ENCODE assay signal across 22 mouse cellular contexts in genomic region chr5:90987605-90988004, GRCm38 (mm10). TPM values are rescaled to one million over a fixed set of nuclear protein-coding genes. Genes with fewer than 3 reads are reported as not detected.
DNase-seq lines count a peak whose midpoint lies in the region; ATAC-seq and TF ChIP-seq lines count a peak whose summit lies in the region.
"Had no signal": no experiment of that assay in that cellular context is flagged by ENCODE, and none has a peak within 500 bp of the region (broad histone marks: within the 10 kb centered on the region; RNA-seq: fewer than 3 reads in every experiment).

No protein-coding gene starts in this region.

- H3K4me3 ChIP-seq in intestine, postnatal 0 days (ENCODE audit: low read depth, low read length) = no peak overlapping the region
- no peak overlapping the region for H3K4me3 ChIP-seq in intestine, embryonic 16.5 days (ENCODE audit: low read length)
- H3K4me3 ChIP-seq in midbrain, embryonic 13.5 days (replicated peaks) = no peak overlapping the region
- H3K4me3 ChIP-seq in midbrain, embryonic 10.5 days = no peak overlapping the region
- H3K4me3 ChIP-seq in forebrain, embryonic 15.5 days = no peak overlapping the region
- no peak overlapping the region for H3K4me3 ChIP-seq in limb, embryonic 10.5 days
- H3K4me3 ChIP-seq: erythroblast, embryonic 14.5 days; hindbrain, embryonic 10.5 days; liver, embryonic 15.5 days had no signal

- no peak for TF ChIP-seq CTCF in intestine, postnatal 0 days (IDR thresholded peaks at IDR 0.05; ENCODE audit: low read depth)

- no peaks in the 10 kb centered on the region for H3K9me3 ChIP-seq in intestine, postnatal 0 days (ENCODE audit: control insufficient read depth)
- H3K9me3 ChIP-seq in intestine, embryonic 16.5 days (ENCODE audit: control insufficient read depth, low read length) = no peaks in the 10 kb centered on the region
- no peaks in the 10 kb centered on the region for H3K9me3 ChIP-seq in midbrain, embryonic 13.5 days
- H3K9me3 ChIP-seq in midbrain, embryonic 10.5 days (replicated peaks) = no peaks in the 10 kb centered on the region
- H3K9me3 ChIP-seq in forebrain, embryonic 15.5 days = no peaks in the 10 kb centered on the region
- H3K9me3 ChIP-seq in limb, embryonic 10.5 days (replicated peaks) = no peaks in the 10 kb centered on the region
- H3K9me3 ChIP-seq: hindbrain, embryonic 10.5 days; liver, embryonic 15.5 days had no signal

- H3K4me2 ChIP-seq in intestine, postnatal 0 days (replicated peaks; ENCODE audit: low read depth) = 0 out of 2 replicates have a peak overlapping the region, but pooled peaks have one; percentile 7
- H3K4me2 ChIP-seq in intestine, embryonic 16.5 days (ENCODE audit: low read depth, low read length) = no peak overlapping the region
- H3K4me2 ChIP-seq in midbrain, embryonic 13.5 days (replicated peaks) = no peak overlapping the region
- H3K4me2 ChIP-seq in forebrain, embryonic 15.5 days (replicated peaks) = no peak overlapping the region
- H3K4me2 ChIP-seq: liver, embryonic 15.5 days had no signal

- ATAC-seq in intestine, postnatal 0 days = no peak
- no peak for ATAC-seq in intestine, embryonic 16.5 days
- peak; percentile 79; the same call in 1 of the 2 replicates for ATAC-seq in midbrain, embryonic 13.5 days
- ATAC-seq in forebrain, embryonic 15.5 days (replicated peaks) = peak; percentile 96
- ATAC-seq: hindbrain, postnatal 0 days had no signal

- H3K36me3 ChIP-seq in intestine, postnatal 0 days (ENCODE audit: control insufficient read depth, insufficient read depth) = no peaks in the 10 kb centered on the region
- H3K36me3 ChIP-seq in intestine, embryonic 16.5 days (ENCODE audit: control insufficient read depth, insufficient read depth, low read length) = no peaks in the 10 kb centered on the region
- peaks cover 12% of the 10 kb centered on the region for H3K36me3 ChIP-seq in midbrain, embryonic 13.5 days
- H3K36me3 ChIP-seq in midbrain, embryonic 10.5 days = peaks cover 13% of the 10 kb centered on the region
- H3K36me3 ChIP-seq in forebrain, embryonic 15.5 days = no peaks in the 10 kb centered on the region
- H3K36me3 ChIP-seq in limb, embryonic 10.5 days = no peaks in the 10 kb centered on the region
- H3K36me3 ChIP-seq: liver, embryonic 15.5 days had no signal

- H3K27me3 ChIP-seq in intestine, postnatal 0 days (replicated peaks; ENCODE audit: control insufficient read depth, insufficient read depth, low read length) = no peaks in the 10 kb centered on the region
- no peaks in the 10 kb centered on the region for H3K27me3 ChIP-seq in intestine, embryonic 16.5 days (replicated peaks; ENCODE audit: control insufficient read depth, insufficient read depth, low read length)
- no peaks in the 10 kb centered on the region for H3K27me3 ChIP-seq in midbrain, embryonic 13.5 days
- H3K27me3 ChIP-seq in midbrain, embryonic 10.5 days (ENCODE audit: low read depth, poor library complexity, severe bottlenecking) = no peaks in the 10 kb centered on the region
- no peaks in the 10 kb centered on the region for H3K27me3 ChIP-seq in forebrain, embryonic 15.5 days
- no peaks in the 10 kb centered on the region for H3K27me3 ChIP-seq in limb, embryonic 10.5 days (ENCODE audit: low read depth, poor library complexity, severe bottlenecking)
- H3K27me3 ChIP-seq: CH12.LX; liver, embryonic 15.5 days had no signal

- no peak overlapping the region for H3K27ac ChIP-seq in intestine, postnatal 0 days (ENCODE audit: low read depth, low read length)
- no peak overlapping the region for H3K27ac ChIP-seq in intestine, embryonic 16.5 days (ENCODE audit: low read length)
- H3K27ac ChIP-seq in midbrain, embryonic 13.5 days = no peak overlapping the region
- H3K27ac ChIP-seq in midbrain, embryonic 10.5 days (replicated peaks) = no peak overlapping the region
- no peak overlapping the region for H3K27ac ChIP-seq in forebrain, embryonic 15.5 days (replicated peaks)
- no peak overlapping the region for H3K27ac ChIP-seq in limb, embryonic 10.5 days
- H3K27ac ChIP-seq: hindbrain, embryonic 10.5 days; hindbrain, postnatal 0 days; kidney, postnatal 0 days; liver, embryonic 15.5 days; stomach, postnatal 0 days had no signal

- intact Hi-C loops in left cerebral cortex, postnatal 10 days (cut with DNase I) = no loop called here

- no peaks in the 10 kb centered on the region for H3K4me1 ChIP-seq in intestine, postnatal 0 days (replicated peaks; ENCODE audit: control insufficient read depth, insufficient read depth, low read length)
- H3K4me1 ChIP-seq in intestine, embryonic 16.5 days (ENCODE audit: control insufficient read depth, insufficient read depth, low read length) = no peaks in the 10 kb centered on the region
- no peaks in the 10 kb centered on the region for H3K4me1 ChIP-seq in midbrain, embryonic 13.5 days (replicated peaks)
- no peaks in the 10 kb centered on the region for H3K4me1 ChIP-seq in midbrain, embryonic 10.5 days
- H3K4me1 ChIP-seq in forebrain, embryonic 15.5 days = peaks cover 10% of the 10 kb centered on the region
- H3K4me1 ChIP-seq in limb, embryonic 10.5 days = no peaks in the 10 kb centered on the region
- H3K4me1 ChIP-seq: hindbrain, embryonic 10.5 days; liver, embryonic 15.5 days had no signal

- no peak overlapping the region for H3K9ac ChIP-seq in intestine, postnatal 0 days (ENCODE audit: low read depth, low read length)
- no peak overlapping the region for H3K9ac ChIP-seq in intestine, embryonic 16.5 days (ENCODE audit: low read depth, low read length)
- no peak overlapping the region for H3K9ac ChIP-seq in midbrain, embryonic 13.5 days (replicated peaks)
- H3K9ac ChIP-seq in forebrain, embryonic 15.5 days (replicated peaks) = no peak overlapping the region
- H3K9ac ChIP-seq: liver, embryonic 15.5 days had no signal

- DNase-seq in midbrain, embryonic 10.5 days (ENCODE audit: low spot score) = no peak
- DNase-seq in left cerebral cortex, postnatal 10 days (ENCODE audit: extremely low spot score in 1 of 2, low spot score in 2 of 2) = no peak
- DNase-seq in limb, embryonic 10.5 days (ENCODE audit: low spot score) = no peak
- DNase-seq: adrenal gland, postnatal 36 days; cerebellum, adult 2 months; cerebellum, postnatal 36 days; gastrocnemius, postnatal 36 days; kidney, adult 18-20 months; right cerebral cortex, postnatal 4 days had no signal

- WGBS in intestine, postnatal 0 days = 37% methylated on average over 5 of the region's 5 CpGs
- WGBS in intestine, embryonic 16.5 days = 48% methylated on average over 5 of the region's 5 CpGs
- 67% methylated on average over 5 of the region's 5 CpGs for WGBS in midbrain, embryonic 13.5 days
- WGBS in midbrain, embryonic 10.5 days = 79% methylated on average over 5 of the region's 5 CpGs
- WGBS in forebrain, embryonic 15.5 days = 15% methylated on average over 5 of the region's 5 CpGs
- 61% methylated on average over 5 of the region's 5 CpGs for WGBS in limb, embryonic 10.5 days

RNA-seq across cellular contexts. Expression of gene Epgn, which starts 39.7 kb away (rescaled TPM):
- polyA plus RNA-seq in intestine, postnatal 0 days (2015; fragmentation: Nextera tagmentation; extraction: Ambion mirVana) = 0.12 TPM in 1 of 2 replicates, not detected in the other
- polyA plus RNA-seq in intestine, embryonic 16.5 days (2015; fragmentation: Nextera tagmentation; extraction: Ambion mirVana) = 0.10 TPM in 1 of 2 replicates, not detected in the other
- polyA plus RNA-seq in midbrain, embryonic 13.5 days (2015; fragmentation: Nextera tagmentation; extraction: Ambion mirVana) = 0.12 and 0.23 TPM in 2 replicates
- polyA plus RNA-seq in midbrain, embryonic 10.5 days (2016; fragmentation: Nextera tagmentation; extraction: Ambion mirVana) = 0.21 and 0.22 TPM in 2 replicates
- polyA plus RNA-seq in forebrain, embryonic 15.5 days (2015; fragmentation: Nextera tagmentation; extraction: Ambion mirVana) = 0.19 and 0.31 TPM in 2 replicates
- total RNA-seq in left cerebral cortex, postnatal 10 days (2021) = under 1 TPM in 1 of 2 experiments, not detected in 1; 0.39 TPM
- 0.15 and 0.18 TPM in 2 replicates for polyA plus RNA-seq in limb, embryonic 10.5 days (2016; fragmentation: Nextera tagmentation; extraction: Ambion mirVana)
- total RNA-seq: adrenal gland, postnatal 36 days; CH12.LX; left cerebral cortex, postnatal 14 days; MEL had no signal
- polyA plus RNA-seq: erythroblast, embryonic 14.5 days; hindbrain, postnatal 0 days had no signal

RNA-seq across cellular contexts. Expression of gene Mthfd2l, which starts 56.7 kb away (rescaled TPM):
- 33.9 TPM in 2 replicates for polyA plus RNA-seq in intestine, postnatal 0 days (2015; fragmentation: Nextera tagmentation; extraction: Ambion mirVana)
- polyA plus RNA-seq in intestine, embryonic 16.5 days (2015; fragmentation: Nextera tagmentation; extraction: Ambion mirVana) = 31.1 and 33.1 TPM in 2 replicates
- 98.9 and 99.1 TPM in 2 replicates for polyA plus RNA-seq in midbrain, embryonic 13.5 days (2015; fragmentation: Nextera tagmentation; extraction: Ambion mirVana)
- 68.4 and 73.0 TPM in 2 replicates for polyA plus RNA-seq in midbrain, embryonic 10.5 days (2016; fragmentation: Nextera tagmentation; extraction: Ambion mirVana)
- 69.0 and 70.5 TPM in 2 replicates for polyA plus RNA-seq in forebrain, embryonic 15.5 days (2015; fragmentation: Nextera tagmentation; extraction: Ambion mirVana)
- total RNA-seq in left cerebral cortex, postnatal 10 days (2021) = 10 to 100 TPM; 18.0 to 18.5 TPM
- 50.2 and 59.0 TPM in 2 replicates for polyA plus RNA-seq in limb, embryonic 10.5 days (2016; fragmentation: Nextera tagmentation; extraction: Ambion mirVana)
- total RNA-seq: MEL had no signal

Comparison
In these comparisons a context has a peak if more than half of its experiments do, and no peak if none do; other contexts are left out.
1. ATAC-seq: peak in midbrain, embryonic 13.5 days (single experiment) and forebrain, embryonic 15.5 days (single experiment); none in intestine, postnatal 0 days (single experiment) and intestine, embryonic 16.5 days (single experiment).